Mouse (Mus musculus): ENCODE results near the gene Gcg. TPM values are rescaled to one million over a fixed set of nuclear protein-coding genes. Genes with fewer than 3 reads are reported as not detected.

Gcg gene
- total and polyA plus RNA-seq, 2 experiments from 2014 or later, result not detected

GRCm38 (mm10) chr2:62425941-62426340 lies 57.5 kb downstream of the Gcg start:
- no peak overlapping the region for H3K27ac ChIP-seq (ENCODE audit: low read depth)
- H3K4me1 ChIP-seq (ENCODE audit: control insufficient read depth, insufficient read depth), result no peaks in the 10 kb centered on the region
- DNase-seq (ENCODE audit: low spot score), result no peak
- no peaks in the 10 kb centered on the region for H3K27me3 ChIP-seq (ENCODE audit: control insufficient read depth, insufficient read depth, low read length)
- no peak for ATAC-seq (ENCODE audit: insufficient read depth, low read depth)
- no peaks in the 10 kb centered on the region for H3K36me3 ChIP-seq (replicated peaks; ENCODE audit: control insufficient read depth, insufficient read depth, low read length)
- H3K4me3 ChIP-seq (ENCODE audit: low read depth, low read length), result no peak overlapping the region
- no peak overlapping the region for H3K4me2 ChIP-seq (ENCODE audit: low read depth, low read length)
- TF ChIP-seq EP300 (IDR thresholded peaks at IDR 0.05; ENCODE audit: low read depth), result no peak
- 73% methylated on average over 3 of the region's 3 CpGs for WGBS
- no peak overlapping the region for H3K9ac ChIP-seq (replicated peaks; ENCODE audit: low read depth, low read length)
- no peaks in the 10 kb centered on the region for H3K9me3 ChIP-seq (replicated peaks; ENCODE audit: control insufficient read depth, low read length)

Other genes starting within 250 kb of the Gcg start
- 5.2 and 12.3 TPM in 2 replicates for gene Dpp4, start 71.4 kb downstream of the Gcg start, total RNA-seq (2014; rRNA removed; ENCODE audit: low replicate concordance)
- 9.7 and 10.4 TPM in 2 replicates for gene Dpp4, start 71.4 kb downstream of the Gcg start, polyA plus RNA-seq (2015; fragmentation: Nextera tagmentation; extraction: Ambion mirVana)
- gene Fap, start 90.4 kb upstream of the Gcg start, total RNA-seq (2014; rRNA removed; ENCODE audit: low replicate concordance), result 1.7 and 6.0 TPM in 2 replicates
- 1.9 and 2.3 TPM in 2 replicates for gene Fap, start 90.4 kb upstream of the Gcg start, polyA plus RNA-seq (2015; fragmentation: Nextera tagmentation; extraction: Ambion mirVana)
- gene Ifih1, start 162.6 kb upstream of the Gcg start, total RNA-seq (2014; rRNA removed; ENCODE audit: low replicate concordance), result 3.2 and 4.3 TPM in 2 replicates
- 2.1 TPM in 2 replicates for gene Ifih1, start 162.6 kb upstream of the Gcg start, polyA plus RNA-seq (2015; fragmentation: Nextera tagmentation; extraction: Ambion mirVana)
- gene Gca, start 180.6 kb upstream of the Gcg start, total RNA-seq (2014; rRNA removed; ENCODE audit: low replicate concordance), result 4.9 and 6.1 TPM in 2 replicates
- 17.8 and 18.5 TPM in 2 replicates for gene Gca, start 180.6 kb upstream of the Gcg start, polyA plus RNA-seq (2015; fragmentation: Nextera tagmentation; extraction: Ambion mirVana)

All from heart, postnatal 0 days (tissue).